Comparison of ENCODE assay signal across 27 mouse cellular contexts in genomic region chr14:98747159-98747775, GRCm38 (mm10).
A peak's percentile ranks its signal among the peaks of the same experiment; 100 is the strongest.
DNase-seq lines count a peak whose midpoint lies in the region; ATAC-seq lines count a peak whose summit lies in the region.
"Had no signal": no experiment of that assay in that cellular context is flagged by ENCODE, and none has a peak within 500 bp of the region (broad histone marks: within the 10 kb centered on the region; RNA-seq: fewer than 3 reads in every experiment).

No protein-coding gene starts in this region.

- no peak for DNase-seq in hindbrain, embryonic 14.5 days (ENCODE audit: low spot score)
- DNase-seq in hindbrain, embryonic 11.5 days (ENCODE audit: low spot score): no peak
- DNase-seq in limb, embryonic 10.5 days (ENCODE audit: low spot score): no peak
- DNase-seq in intestine, embryonic 14.5 days (ENCODE audit: low spot score): no peak
- DNase-seq in mesoderm, embryonic 11.5 days (ENCODE audit: low read depth, low spot score): peak; percentile 39
- no peak for DNase-seq in spleen, postnatal 4 days (ENCODE audit: low spot score in 2 of 2)
- DNase-seq: adrenal gland, postnatal 10 days; cerebellum, adult 8-10 months; cerebellum, postnatal 25 days; gastrocnemius, postnatal 25 days; heart, adult 11 months; heart, postnatal 36 days; kidney, adult 9 months; right cerebral cortex, postnatal 4 days had no signal

- no peaks in the 10 kb centered on the region for H3K9me3 ChIP-seq in hindbrain, embryonic 14.5 days (ENCODE audit: control insufficient read depth, low read length)
- no peaks in the 10 kb centered on the region for H3K9me3 ChIP-seq in hindbrain, embryonic 11.5 days (ENCODE audit: control insufficient read depth, low read length)
- no peaks in the 10 kb centered on the region for H3K9me3 ChIP-seq in limb, embryonic 12.5 days
- no peaks in the 10 kb centered on the region for H3K9me3 ChIP-seq in limb, embryonic 10.5 days (replicated peaks)
- H3K9me3 ChIP-seq in intestine, embryonic 14.5 days (ENCODE audit: control insufficient read depth, low read length): no peaks in the 10 kb centered on the region
- H3K9me3 ChIP-seq: embryonic facial prominence, embryonic 10.5 days; embryonic facial prominence, embryonic 15.5 days; forebrain, embryonic 12.5 days; lung, embryonic 15.5 days; midbrain, embryonic 12.5 days; neural tube, embryonic 13.5 days had no signal

- ATAC-seq in hindbrain, embryonic 14.5 days (ENCODE audit: low FRiP score): no peak
- no peak for ATAC-seq in hindbrain, embryonic 11.5 days (ENCODE audit: low FRiP score)
- no peak for ATAC-seq in limb, embryonic 12.5 days (ENCODE audit: insufficient number of reproducible peaks, insufficient read depth, low FRiP score, low TSS enrichment, low read depth)
- ATAC-seq in intestine, embryonic 14.5 days (replicated peaks; ENCODE audit: low FRiP score, low TSS enrichment, low read depth): no peak
- ATAC-seq in megakaryocyte-erythroid progenitor cell, adult 5-6 weeks (replicated peaks; ENCODE audit: low FRiP score, low TSS enrichment, poor library complexity, severe bottlenecking): no peak
- ATAC-seq: hindbrain, postnatal 0 days; Patski had no signal

- H3K4me1 ChIP-seq in hindbrain, embryonic 14.5 days (replicated peaks; ENCODE audit: control insufficient read depth, insufficient read depth, low read length): no peaks in the 10 kb centered on the region
- H3K4me1 ChIP-seq in hindbrain, embryonic 11.5 days (replicated peaks; ENCODE audit: control insufficient read depth, insufficient read depth, low read length): no peaks in the 10 kb centered on the region
- no peaks in the 10 kb centered on the region for H3K4me1 ChIP-seq in limb, embryonic 12.5 days (replicated peaks)
- H3K4me1 ChIP-seq in limb, embryonic 10.5 days: peaks cover 10% of the 10 kb centered on the region; the same call in 1 of the 2 replicates
- H3K4me1 ChIP-seq in intestine, embryonic 14.5 days (replicated peaks; ENCODE audit: control insufficient read depth, insufficient read depth, low read length): no peaks in the 10 kb centered on the region
- H3K4me1 ChIP-seq: embryonic facial prominence, embryonic 10.5 days; embryonic facial prominence, embryonic 15.5 days; forebrain, embryonic 12.5 days; lung, embryonic 15.5 days; midbrain, embryonic 12.5 days; neural tube, embryonic 13.5 days had no signal

- H3K27me3 ChIP-seq in hindbrain, embryonic 14.5 days (ENCODE audit: control insufficient read depth, insufficient read depth, low read length): no peaks in the 10 kb centered on the region
- no peaks in the 10 kb centered on the region for H3K27me3 ChIP-seq in hindbrain, embryonic 11.5 days (ENCODE audit: control insufficient read depth, insufficient read depth, low read length)
- H3K27me3 ChIP-seq in limb, embryonic 12.5 days: no peaks in the 10 kb centered on the region
- H3K27me3 ChIP-seq in limb, embryonic 10.5 days (ENCODE audit: low read depth, poor library complexity, severe bottlenecking): no peaks in the 10 kb centered on the region
- H3K27me3 ChIP-seq in intestine, embryonic 14.5 days (replicated peaks; ENCODE audit: control insufficient read depth, insufficient read depth, low read length): no peaks in the 10 kb centered on the region
- H3K27me3 ChIP-seq: embryonic facial prominence, embryonic 15.5 days; forebrain, embryonic 12.5 days; lung, embryonic 15.5 days; midbrain, embryonic 12.5 days; neural tube, embryonic 13.5 days had no signal

- H3K4me3 ChIP-seq in hindbrain, embryonic 14.5 days (replicated peaks; ENCODE audit: low read length): no peak overlapping the region
- H3K4me3 ChIP-seq in hindbrain, embryonic 11.5 days (ENCODE audit: low read depth, low read length): no peak overlapping the region
- no peak overlapping the region for H3K4me3 ChIP-seq in limb, embryonic 12.5 days (replicated peaks)
- no peak overlapping the region for H3K4me3 ChIP-seq in limb, embryonic 10.5 days
- no peak overlapping the region for H3K4me3 ChIP-seq in intestine, embryonic 14.5 days (ENCODE audit: low read depth, low read length)
- H3K4me3 ChIP-seq: embryonic facial prominence, embryonic 10.5 days; embryonic facial prominence, embryonic 15.5 days; forebrain, embryonic 12.5 days; lung, embryonic 15.5 days; midbrain, embryonic 12.5 days; neural tube, embryonic 13.5 days had no signal

- WGBS in hindbrain, embryonic 14.5 days: 71% methylated on average over 16 of the region's 16 CpGs
- 83% methylated on average over 16 of the region's 16 CpGs for WGBS in hindbrain, embryonic 11.5 days
- 36% methylated on average over 16 of the region's 16 CpGs for WGBS in limb, embryonic 12.5 days
- WGBS in limb, embryonic 10.5 days: 53% methylated on average over 16 of the region's 16 CpGs
- WGBS in intestine, embryonic 14.5 days: 32% methylated on average over 16 of the region's 16 CpGs

- 0 out of 2 replicates have a peak overlapping the region, but pooled peaks have one; percentile 5 for H3K4me2 ChIP-seq in hindbrain, embryonic 14.5 days (replicated peaks)
- H3K4me2 ChIP-seq in hindbrain, embryonic 11.5 days (replicated peaks; ENCODE audit: low read depth, low read length): no peak overlapping the region
- peak overlapping the region; percentile 24; the same call in 1 of the 2 replicates for H3K4me2 ChIP-seq in limb, embryonic 12.5 days
- H3K4me2 ChIP-seq in intestine, embryonic 14.5 days (ENCODE audit: low read length): peak overlapping the region; percentile 7; the same call in 1 of the 2 replicates
- H3K4me2 ChIP-seq: embryonic facial prominence, embryonic 15.5 days; forebrain, embryonic 12.5 days; heart, embryonic 11.5 days; liver, embryonic 11.5 days; lung, embryonic 15.5 days; midbrain, embryonic 12.5 days; neural tube, embryonic 13.5 days had no signal

- no peaks in the 10 kb centered on the region for H3K36me3 ChIP-seq in hindbrain, embryonic 14.5 days (replicated peaks; ENCODE audit: control insufficient read depth, insufficient read depth)
- H3K36me3 ChIP-seq in hindbrain, embryonic 11.5 days (ENCODE audit: control insufficient read depth, insufficient read depth, low read length): no peaks in the 10 kb centered on the region
- no peaks in the 10 kb centered on the region for H3K36me3 ChIP-seq in limb, embryonic 12.5 days
- H3K36me3 ChIP-seq in limb, embryonic 10.5 days: no peaks in the 10 kb centered on the region
- H3K36me3 ChIP-seq in intestine, embryonic 14.5 days (ENCODE audit: control insufficient read depth, insufficient read depth, low read length): no peaks in the 10 kb centered on the region
- H3K36me3 ChIP-seq: embryonic facial prominence, embryonic 10.5 days; embryonic facial prominence, embryonic 15.5 days; forebrain, embryonic 12.5 days; G1E; lung, embryonic 15.5 days; midbrain, embryonic 12.5 days; neural tube, embryonic 13.5 days had no signal

- H3K9ac ChIP-seq in hindbrain, embryonic 14.5 days: no peak overlapping the region
- H3K9ac ChIP-seq in hindbrain, embryonic 11.5 days (ENCODE audit: low read depth, low read length): no peak overlapping the region
- H3K9ac ChIP-seq in limb, embryonic 12.5 days (replicated peaks): no peak overlapping the region
- H3K9ac ChIP-seq in intestine, embryonic 14.5 days (ENCODE audit: low read length): no peak overlapping the region
- H3K9ac ChIP-seq: embryonic facial prominence, embryonic 15.5 days; forebrain, embryonic 12.5 days; lung, embryonic 15.5 days; midbrain, embryonic 12.5 days; neural tube, embryonic 13.5 days had no signal

- no peak overlapping the region for H3K27ac ChIP-seq in hindbrain, embryonic 14.5 days
- no peak overlapping the region for H3K27ac ChIP-seq in hindbrain, embryonic 11.5 days (ENCODE audit: low read depth, low read length)
- no peak overlapping the region for H3K27ac ChIP-seq in limb, embryonic 12.5 days
- no peak overlapping the region for H3K27ac ChIP-seq in limb, embryonic 10.5 days
- no peak overlapping the region for H3K27ac ChIP-seq in intestine, embryonic 14.5 days (ENCODE audit: low read depth)
- H3K27ac ChIP-seq: embryonic facial prominence, embryonic 10.5 days; embryonic facial prominence, embryonic 15.5 days; forebrain, embryonic 12.5 days; hindbrain, postnatal 0 days; lung, embryonic 15.5 days; midbrain, embryonic 12.5 days; neural tube, embryonic 13.5 days had no signal
